8 mouse cellular contexts compared by ENCODE assay signal in genomic region chr7:29496953-29497590, GRCm38 (mm10). TPM values are rescaled to one million over a fixed set of nuclear protein-coding genes. Genes with fewer than 3 reads are reported as not detected.
DNase-seq lines count a peak whose midpoint lies in the region; ATAC-seq and TF ChIP-seq lines count a peak whose summit lies in the region.

No protein-coding gene starts in this region.

- H3K9ac ChIP-seq in liver, embryonic 15.5 days: no peak overlapping the region
- H3K9ac ChIP-seq in liver, embryonic 11.5 days (ENCODE audit: low read depth, low read length): no peak overlapping the region
- H3K9ac ChIP-seq in hindbrain, embryonic 12.5 days: no peak overlapping the region

- no peak overlapping the region for H3K27ac ChIP-seq in liver, embryonic 15.5 days (replicated peaks)
- no peak overlapping the region for H3K27ac ChIP-seq in liver, embryonic 11.5 days (ENCODE audit: low read depth, low read length)
- peak overlapping the region; percentile 60; the same call in 1 of the 2 replicates for H3K27ac ChIP-seq in hindbrain, embryonic 12.5 days
- H3K27ac ChIP-seq in small intestine, adult 2 months (ENCODE audit: insufficient read depth, low read depth, low read length): peak overlapping the region; percentile 72

- no peak for TF ChIP-seq CTCF in lung, adult 2 months (IDR thresholded peaks at IDR 0.05; ENCODE audit: insufficient read depth, low read length)
- no peak for TF ChIP-seq CTCF in small intestine, adult 2 months (IDR thresholded peaks at IDR 0.05; ENCODE audit: extremely low read depth, insufficient read length, insufficient replicate concordance, low read depth, low read length)

- no peaks in the 10 kb centered on the region for H3K36me3 ChIP-seq in liver, embryonic 15.5 days (replicated peaks)
- H3K36me3 ChIP-seq in liver, embryonic 11.5 days (ENCODE audit: control insufficient read depth, insufficient read depth, low read length): no peaks in the 10 kb centered on the region
- no peaks in the 10 kb centered on the region for H3K36me3 ChIP-seq in hindbrain, embryonic 12.5 days
- H3K36me3 ChIP-seq in small intestine, adult 2 months (ENCODE audit: control insufficient read depth, insufficient read depth, low read length): peaks cover 6% of the 10 kb centered on the region; the same call in 1 of the 2 replicates

- 71% methylated on average over 10 of the region's 10 CpGs for WGBS in liver, embryonic 15.5 days (ENCODE audit: insufficient replicate concordance)
- 84% methylated on average over 10 of the region's 10 CpGs for WGBS in liver, embryonic 11.5 days
- 51% methylated on average over 10 of the region's 10 CpGs for WGBS in hindbrain, embryonic 12.5 days
- WGBS in lung, adult 2 months: 47% methylated on average over 10 of the region's 10 CpGs
- 50% methylated on average over 10 of the region's 10 CpGs for WGBS in small intestine, adult 2 months

- no peak overlapping the region for H3K4me2 ChIP-seq in liver, embryonic 15.5 days
- no peak overlapping the region for H3K4me2 ChIP-seq in liver, embryonic 11.5 days
- H3K4me2 ChIP-seq in hindbrain, embryonic 12.5 days (replicated peaks): peak overlapping the region; percentile 8; the same call in 1 of the 2 replicates

- ATAC-seq in liver, embryonic 15.5 days (ENCODE audit: insufficient read depth): peak; percentile 19; the same call in 1 of the 2 replicates
- no peak for ATAC-seq in liver, embryonic 11.5 days (replicated peaks; ENCODE audit: low FRiP score)
- ATAC-seq in hindbrain, embryonic 12.5 days (ENCODE audit: low FRiP score): peak; percentile 73

- DNase-seq in liver, embryonic 11.5 days (ENCODE audit: low spot score): no peak
- DNase-seq in lung, adult 2 months: peak; percentile 37
- DNase-seq in gastrocnemius, adult 8-10 months (ENCODE audit: low spot score in 2 of 2): no peak
- no peak for DNase-seq in frontal cortex, postnatal 36 days (ENCODE audit: low spot score in 2 of 2)
- DNase-seq in testis, postnatal 14 days (ENCODE audit: low spot score): no peak

- H3K4me1 ChIP-seq in liver, embryonic 15.5 days (replicated peaks): peaks cover 25% of the 10 kb centered on the region
- H3K4me1 ChIP-seq in liver, embryonic 11.5 days (replicated peaks; ENCODE audit: control insufficient read depth, insufficient read depth, low read length): peaks cover 12% of the 10 kb centered on the region
- peaks cover 21% of the 10 kb centered on the region for H3K4me1 ChIP-seq in hindbrain, embryonic 12.5 days
- peaks cover 17% of the 10 kb centered on the region for H3K4me1 ChIP-seq in lung, adult 2 months (ENCODE audit: control insufficient read depth, insufficient read depth, low read length)
- peaks cover 46% of the 10 kb centered on the region for H3K4me1 ChIP-seq in small intestine, adult 2 months (ENCODE audit: control insufficient read depth, insufficient read depth, insufficient read length, low read length)

- H3K4me3 ChIP-seq in liver, embryonic 15.5 days (replicated peaks): no peak overlapping the region
- H3K4me3 ChIP-seq in liver, embryonic 11.5 days (ENCODE audit: low read depth, low read length): no peak overlapping the region
- no peak overlapping the region for H3K4me3 ChIP-seq in hindbrain, embryonic 12.5 days
- no peak overlapping the region for H3K4me3 ChIP-seq in lung, adult 2 months (replicated peaks; ENCODE audit: extremely low read depth, low read depth, low read length)
- no peak overlapping the region for H3K4me3 ChIP-seq in small intestine, adult 2 months (ENCODE audit: low read depth, low read length)

- H3K9me3 ChIP-seq in liver, embryonic 15.5 days (replicated peaks): no peaks in the 10 kb centered on the region
- H3K9me3 ChIP-seq in liver, embryonic 11.5 days (ENCODE audit: control insufficient read depth, low read length): no peaks in the 10 kb centered on the region
- no peaks in the 10 kb centered on the region for H3K9me3 ChIP-seq in hindbrain, embryonic 12.5 days (replicated peaks)

- no peak for TF ChIP-seq POLR2A in lung, adult 2 months (IDR thresholded peaks at IDR 0.05; ENCODE audit: borderline replicate concordance, extremely low read depth, low read depth, low read length)
- TF ChIP-seq POLR2A in small intestine, adult 2 months (IDR thresholded peaks at IDR 0.05; ENCODE audit: low read depth, low read length): no peak

- H3K27me3 ChIP-seq in liver, embryonic 15.5 days: no peaks in the 10 kb centered on the region
- no peaks in the 10 kb centered on the region for H3K27me3 ChIP-seq in liver, embryonic 11.5 days (replicated peaks; ENCODE audit: control insufficient read depth, insufficient read depth, low read length)
- 0 out of 2 replicates have a peak, but pooled peaks cover 10% of the 10 kb centered on the region for H3K27me3 ChIP-seq in hindbrain, embryonic 12.5 days
- H3K27me3 ChIP-seq in small intestine, adult 2 months (ENCODE audit: control insufficient read depth, insufficient read depth, low read length): no peaks in the 10 kb centered on the region

RNA-seq across cellular contexts. Expression of gene Sipa1l3, which starts 21.4 kb away (rescaled TPM):
- 2.2 and 2.6 TPM in 2 replicates for polyA plus RNA-seq in liver, embryonic 15.5 days (2015; fragmentation: Nextera tagmentation; extraction: Ambion mirVana)
- polyA plus RNA-seq in liver, embryonic 11.5 days (2014; fragmentation: Nextera tagmentation; extraction: Ambion mirVana): 9.0 and 10.1 TPM in 2 replicates
- polyA plus RNA-seq in hindbrain, embryonic 12.5 days (2016; fragmentation: Nextera tagmentation; extraction: Ambion mirVana): 15.9 and 18.3 TPM in 2 replicates
- polyA plus RNA-seq in lung, adult 2 months (2012; rRNA removed): 125 and 132 TPM in 2 replicates
- 79.0 and 192 TPM in 2 replicates for polyA plus RNA-seq in small intestine, adult 2 months (2012; rRNA removed)
- 1 to 10 TPM; 5.3 to 7.0 (median 6.2) TPM for total RNA-seq in gastrocnemius, adult 8-10 months (2022)

Comparison
In these comparisons a context has a peak if more than half of its experiments do, and no peak if none do; other contexts are left out.
1. H3K27ac ChIP-seq: peak in hindbrain, embryonic 12.5 days (single experiment) and small intestine, adult 2 months (single experiment); none in liver, embryonic 15.5 days (single experiment) and liver, embryonic 11.5 days (single experiment).